Mouse (Mus musculus) embryonic facial prominence, embryonic 15.5 days (tissue): Measurements from ENCODE around the gene 1700029H14Rik. TPM values are rescaled to one million over a fixed set of nuclear protein-coding genes. Genes with fewer than 3 reads are reported as not detected.

Experiments used
- ATAC-seq: fragments of 200-750 bp; cut with Nextera tagmentation; 2 replicates; pipeline ENCODE4 v1.8.0; 2017; ENCODE audit warnings: low read depth, moderate TSS enrichment; ENCODE audit not compliant: insufficient number of reproducible peaks, low FRiP score, low TSS enrichment
- H3K27ac ChIP-seq: fragments of 300-500 bp; sonication (generic); replicated peaks from 2 replicates; pipeline ENCODE4 v1.5.1; 2015; ENCODE audit warnings: mild to moderate bottlenecking, inconsistent platforms
- H3K27me3 ChIP-seq: fragments of 300-500 bp; sonication (generic); 2 replicates; pipeline ENCODE4 v1.6.1; 2015; ENCODE audit warnings: inconsistent platforms
- H3K36me3 ChIP-seq: fragments of 300-500 bp; sonication (generic); 2 replicates; pipeline ENCODE4 v1.6.1; 2015; ENCODE audit warnings: mild to moderate bottlenecking, inconsistent platforms
- H3K4me1 ChIP-seq: fragments of 300-500 bp; sonication (generic); 2 replicates; pipeline ENCODE4 v1.6.1; 2015; ENCODE audit warnings: inconsistent platforms
- H3K4me2 ChIP-seq: fragments of 300-500 bp; sonication (generic); replicated peaks from 2 replicates; pipeline ENCODE4 v1.6.1; 2015; ENCODE audit warnings: mild to moderate bottlenecking, inconsistent platforms
- H3K4me3 ChIP-seq: fragments of 300-500 bp; sonication (generic); replicated peaks from 2 replicates; pipeline ENCODE4 v1.5.1; 2015; ENCODE audit warnings: mild to moderate bottlenecking, inconsistent platforms
- H3K9ac ChIP-seq: fragments of 300-500 bp; sonication (generic); 2 replicates; pipeline ENCODE4 v1.6.1; 2015; ENCODE audit warnings: inconsistent platforms
- H3K9me3 ChIP-seq: fragments of 300-500 bp; sonication (generic); replicated peaks from 2 replicates; pipeline ENCODE4 v1.6.1; 2016; ENCODE audit warnings: inconsistent platforms
- WGBS: fragments of 180-500 bp; shearing (Covaris S2); methylation state at CpG from one replicate; pipeline ENCODE4 v1.1.7; 2015; 5-methylcytosine and 5-hydroxymethylcytosine counted together
- polyA plus RNA-seq: library from polyadenylated mRNA; unstranded; fragments of >200 nt; fragmentation: Nextera tagmentation; extraction: Ambion mirVana; gene quantifications from 2 replicates; pipeline ENCODE4 v1.2.1, GENCODE M21; 2015

1700029H14Rik gene
- polyA plus RNA-seq, 1 experiment from 2014 or later = not detected

GRCm38 (mm10) chr8:13546421-13546820, 15.8 kb downstream of the 1700029H14Rik start:
- 89% methylated on average over 4 of the region's 4 CpGs for WGBS
- Histone ChIP-seq H3K4me1 (peaks cover 15% of the 10 kb centered on the region; the same call in 1 of the 2 replicates), H3K9ac (no peak overlapping the region), H3K9me3 (no peaks in the 10 kb centered on the region), H3K36me3 (no peaks in the 10 kb centered on the region), H3K27ac (no peak overlapping the region), H3K4me2 (no peak overlapping the region), H3K27me3 (no peaks in the 10 kb centered on the region), H3K4me3 (no peak overlapping the region)
- no peak for ATAC-seq

- Histone ChIP-seq H3K9me3 (no peaks in the 10 kb centered on the region), H3K27me3 (no peaks in the 10 kb centered on the region), H3K4me2 (no peak overlapping the region), H3K9ac (no peak overlapping the region), H3K4me3 (no peak overlapping the region), H3K27ac (no peak overlapping the region), H3K4me1 (no peaks in the 10 kb centered on the region), H3K36me3 (no peaks in the 10 kb centered on the region)
- ATAC-seq = no peak
- WGBS = 63% methylated on average over 5 of the region's 5 CpGs
Observed at GRCm38 (mm10) chr8:13541526-13541925, 20.7 kb downstream of the 1700029H14Rik start.

- Histone ChIP-seq H3K36me3 (no peaks in the 10 kb centered on the region), H3K27me3 (no peaks in the 10 kb centered on the region), H3K27ac (no peak overlapping the region), H3K4me1 (no peaks in the 10 kb centered on the region), H3K9ac (no peak overlapping the region), H3K4me3 (no peak overlapping the region), H3K9me3 (no peaks in the 10 kb centered on the region), H3K4me2 (no peak overlapping the region)
- no peak for ATAC-seq
- 81% methylated on average over 5 of the region's 5 CpGs for WGBS
Observed at GRCm38 (mm10) chr8:13540122-13540521, 22.1 kb downstream of the 1700029H14Rik start.

GRCm38 (mm10) chr8:13538821-13539220, 23.4 kb downstream of the 1700029H14Rik start:
- peak; percentile 39; the same call in 1 of the 2 replicates for ATAC-seq

GRCm38 (mm10) chr8:13537102-13537501, 25.2 kb downstream of the 1700029H14Rik start:
- H3K9me3 ChIP-seq = no peaks in the 10 kb centered on the region
- no peak overlapping the region for H3K9ac ChIP-seq
- WGBS = 63% methylated on average over 2 of the region's 2 CpGs
- ATAC-seq = no peak
- H3K27me3 ChIP-seq = no peaks in the 10 kb centered on the region
- H3K4me2 ChIP-seq = no peak overlapping the region
- no peaks in the 10 kb centered on the region for H3K36me3 ChIP-seq
- H3K4me1 ChIP-seq = peaks cover 3% of the 10 kb centered on the region; the same call in 1 of the 2 replicates
- no peak overlapping the region for H3K27ac ChIP-seq
- no peak overlapping the region for H3K4me3 ChIP-seq

More at GRCm38 (mm10) chr8:13538821-13539220, 23.4 kb downstream of the 1700029H14Rik start:
- Histone ChIP-seq H3K27me3 (no peaks in the 10 kb centered on the region), H3K4me1 (no peaks in the 10 kb centered on the region), H3K4me2 (no peak overlapping the region), H3K9me3 (no peaks in the 10 kb centered on the region), H3K36me3 (no peaks in the 10 kb centered on the region), H3K27ac (no peak overlapping the region), H3K9ac (no peak overlapping the region), H3K4me3 (no peak overlapping the region)
- 60% methylated on average over 6 of the region's 6 CpGs for WGBS

GRCm38 (mm10) chr8:13533123-13533522, 29.1 kb downstream of the 1700029H14Rik start:
- Histone ChIP-seq H3K4me1 (peaks cover 32% of the 10 kb centered on the region), H3K27ac (no peak overlapping the region), H3K27me3 (no peaks in the 10 kb centered on the region), H3K9me3 (no peaks in the 10 kb centered on the region), H3K4me2 (no peak overlapping the region), H3K4me3 (no peak overlapping the region), H3K36me3 (no peaks in the 10 kb centered on the region), H3K9ac (no peak overlapping the region)
- 82% methylated on average over 8 of the region's 8 CpGs for WGBS
- ATAC-seq = no peak

- Histone ChIP-seq H3K9me3 (no peaks in the 10 kb centered on the region), H3K4me3 (no peak overlapping the region), H3K4me2 (no peak overlapping the region), H3K4me1 (peaks cover 32% of the 10 kb centered on the region), H3K27me3 (no peaks in the 10 kb centered on the region), H3K9ac (no peak overlapping the region), H3K36me3 (no peaks in the 10 kb centered on the region), H3K27ac (peak overlapping the region; percentile 19; the same call in 1 of the 2 replicates)
- ATAC-seq = no peak
- WGBS = 57% methylated on average over 9 of the region's 9 CpGs
Observed at GRCm38 (mm10) chr8:13531602-13532171, 30.6 kb downstream of the 1700029H14Rik start.

- peaks cover 32% of the 10 kb centered on the region for H3K4me1 ChIP-seq
- no peak overlapping the region for H3K4me3 ChIP-seq
- 53% methylated on average over 5 of the region's 5 CpGs for WGBS
- H3K9ac ChIP-seq = no peak overlapping the region
- no peak overlapping the region for H3K4me2 ChIP-seq
- ATAC-seq = peak; percentile 62
- H3K9me3 ChIP-seq = no peaks in the 10 kb centered on the region
- H3K27ac ChIP-seq = peak overlapping the region; percentile 58; the same call in 1 of the 2 replicates
- no peaks in the 10 kb centered on the region for H3K27me3 ChIP-seq
- H3K36me3 ChIP-seq = no peaks in the 10 kb centered on the region
Observed at GRCm38 (mm10) chr8:13530941-13531340, 31.3 kb downstream of the 1700029H14Rik start.

GRCm38 (mm10) chr8:13530401-13530800, 31.9 kb downstream of the 1700029H14Rik start:
- no peak overlapping the region for H3K9ac ChIP-seq
- WGBS = 79% methylated on average over 3 of the region's 3 CpGs
- H3K27me3 ChIP-seq = no peaks in the 10 kb centered on the region
- H3K4me1 ChIP-seq = peaks cover 32% of the 10 kb centered on the region
- no peak for ATAC-seq
- H3K36me3 ChIP-seq = no peaks in the 10 kb centered on the region
- H3K27ac ChIP-seq = peak overlapping the region; percentile 58; the same call in 1 of the 2 replicates
- no peak overlapping the region for H3K4me3 ChIP-seq
- no peak overlapping the region for H3K4me2 ChIP-seq
- no peaks in the 10 kb centered on the region for H3K9me3 ChIP-seq

- no peaks in the 10 kb centered on the region for H3K9me3 ChIP-seq
- no peak overlapping the region for H3K4me2 ChIP-seq
- peaks cover 32% of the 10 kb centered on the region for H3K4me1 ChIP-seq
- no peak overlapping the region for H3K9ac ChIP-seq
- ATAC-seq = peak; percentile 31; the same call in 1 of the 2 replicates
- H3K36me3 ChIP-seq = no peaks in the 10 kb centered on the region
- no peak overlapping the region for H3K4me3 ChIP-seq
- H3K27ac ChIP-seq = peak overlapping the region; percentile 58; the same call in 1 of the 2 replicates
- no peaks in the 10 kb centered on the region for H3K27me3 ChIP-seq
- WGBS = 53% methylated on average over 7 of the region's 7 CpGs
Observed at GRCm38 (mm10) chr8:13529891-13530316, 32.4 kb downstream of the 1700029H14Rik start.

GRCm38 (mm10) chr8:13529011-13529840, 33.0 kb downstream of the 1700029H14Rik start:
- no peak overlapping the region for H3K9ac ChIP-seq
- no peaks in the 10 kb centered on the region for H3K27me3 ChIP-seq
- H3K4me3 ChIP-seq = no peak overlapping the region
- H3K9me3 ChIP-seq = no peaks in the 10 kb centered on the region
- H3K27ac ChIP-seq = peak overlapping the region; percentile 40; the same call in 1 of the 2 replicates
- no peaks in the 10 kb centered on the region for H3K36me3 ChIP-seq
- peak; percentile 59 for ATAC-seq
- 48% methylated on average over 15 of the region's 15 CpGs for WGBS
- no peak overlapping the region for H3K4me2 ChIP-seq
- peaks cover 32% of the 10 kb centered on the region for H3K4me1 ChIP-seq
